Mouse (Mus musculus) midbrain, postnatal 0 days (tissue): ENCODE data around the gene Rnf126. TPM values are rescaled to one million over a fixed set of nuclear protein-coding genes. Genes with fewer than 3 reads are reported as not detected.

Source experiments
- ATAC-seq: fragments of 200-750 bp; cut with Nextera tagmentation; 2 replicates; pipeline ENCODE4 v1.8.0; 2017; ENCODE audit warnings: moderate number of reproducible peaks, mild to moderate bottlenecking, moderate TSS enrichment, moderate library complexity; ENCODE audit not compliant: low FRiP score
- DNase-seq: peaks from one replicate; pipeline ENCODE4 v3.0.0-alpha.2; 2015; ENCODE audit warnings: low spot score
- H3K27ac ChIP-seq: fragments of 300-500 bp; sonication (generic); 2 replicates; pipeline ENCODE4 v1.5.1; 2014; ENCODE audit warnings: low read depth, mild to moderate bottlenecking, low read length, mixed read lengths
- H3K27me3 ChIP-seq: fragments of 300-500 bp; sonication (generic); 2 replicates; pipeline ENCODE4 v1.6.1; 2014; ENCODE audit warnings: low read length, control low read depth, mixed read lengths; ENCODE audit not compliant: insufficient read depth
- H3K36me3 ChIP-seq: fragments of 300-500 bp; sonication (generic); 2 replicates; pipeline ENCODE4 v1.6.1; 2014; ENCODE audit warnings: low read length, control low read depth, mixed read lengths; ENCODE audit not compliant: insufficient read depth
- H3K4me1 ChIP-seq: fragments of 300-500 bp; sonication (generic); 2 replicates; pipeline ENCODE4 v1.6.1; 2014; ENCODE audit warnings: mild to moderate bottlenecking, control low read depth, antibody characterized with exemption, low read length, mixed read lengths; ENCODE audit not compliant: insufficient read depth
- H3K4me2 ChIP-seq: fragments of 300-500 bp; sonication (generic); 2 replicates; pipeline ENCODE4 v1.6.1; 2014; ENCODE audit warnings: low read depth, mild to moderate bottlenecking, low read length, mixed read lengths; ENCODE audit not compliant: poor library complexity, severe bottlenecking
- H3K4me3 ChIP-seq: fragments of 300-500 bp; sonication (generic); 2 replicates; pipeline ENCODE4 v1.5.1; 2014; ENCODE audit warnings: low read depth, mild to moderate bottlenecking, low read length, moderate library complexity
- H3K9ac ChIP-seq: fragments of 300-500 bp; sonication (generic); replicated peaks from 2 replicates; pipeline ENCODE4 v1.6.1; 2014; ENCODE audit warnings: mild to moderate bottlenecking, low read length, moderate library complexity, mixed read lengths; ENCODE audit not compliant: poor library complexity, severe bottlenecking
- H3K9me3 ChIP-seq: fragments of 300-500 bp; sonication (generic); 2 replicates; pipeline ENCODE4 v1.6.1; 2016; ENCODE audit warnings: low read length, control low read depth
- CTCF ChIP-seq: IDR thresholded peaks from 2 replicates; pipeline ENCODE4 v1.5.1; 2016; ENCODE audit warnings: antibody characterized with exemption, mild to moderate bottlenecking
- WGBS: fragments of 180-500 bp; shearing (Covaris S2); extraction: QIAGEN DNeasy Blood & Tissue Kit; methylation state at CpG from one replicate; pipeline ENCODE4 v1.1.7; 2014; 5-methylcytosine and 5-hydroxymethylcytosine counted together
- polyA plus RNA-seq: library from polyadenylated mRNA; unstranded; fragments of >200 nt; fragmentation: Nextera tagmentation; extraction: Ambion mirVana; gene quantifications from 2 replicates; pipeline ENCODE4 v1.2.1, GENCODE M21; 2015
- total RNA-seq: library from RNA; depleted of rRNA; stranded (reverse); fragments of >200 nt; gene quantifications from 2 replicates; pipeline ENCODE4 v1.2.3, GENCODE M21; 2014; rRNA removed

Gene Rnf126
- total and polyA plus RNA-seq, 2 experiments from 2014 or later = 107 to 134 TPM

GRCm38 (mm10) chr10:79712499-79713126 is 54.1 kb downstream of the Rnf126 start:
- TF ChIP-seq CTCF = peak; percentile 79
- WGBS = 13% methylated on average over 4 of the region's 6 CpGs
- DNase-seq = peak; percentile 87
- no peak overlapping the region for H3K9ac ChIP-seq
- H3K27me3 ChIP-seq = no peaks in the 10 kb centered on the region
- H3K4me2 ChIP-seq = no peak overlapping the region
- H3K36me3 ChIP-seq = peaks cover 33% of the 10 kb centered on the region
- no peaks in the 10 kb centered on the region for H3K9me3 ChIP-seq
- H3K27ac ChIP-seq = no peak overlapping the region
- no peak for ATAC-seq
- no peaks in the 10 kb centered on the region; the same call in 1 of the 2 replicates for H3K4me1 ChIP-seq
- no peak overlapping the region for H3K4me3 ChIP-seq

- DNase-seq (no peak), ATAC-seq (no peak)
- peak; percentile 50 for TF ChIP-seq CTCF
- H3K27me3 ChIP-seq = no peaks in the 10 kb centered on the region
- 84% methylated on average over 1 of the region's 1 CpGs for WGBS
- peaks cover 33% of the 10 kb centered on the region for H3K36me3 ChIP-seq
- no peak overlapping the region for H3K9ac ChIP-seq
- no peak overlapping the region for H3K4me3 ChIP-seq
- no peaks in the 10 kb centered on the region; the same call in 1 of the 2 replicates for H3K4me1 ChIP-seq
- no peak overlapping the region for H3K4me2 ChIP-seq
- H3K9me3 ChIP-seq = no peaks in the 10 kb centered on the region
- H3K27ac ChIP-seq = no peak overlapping the region
Observed at GRCm38 (mm10) chr10:79712029-79712428, 54.7 kb downstream of the Rnf126 start.

- Histone ChIP-seq H3K36me3 (peaks cover 37% of the 10 kb centered on the region), H3K9me3 (no peaks in the 10 kb centered on the region), H3K4me1 (peaks cover 11% of the 10 kb centered on the region; the same call in 1 of the 2 replicates), H3K4me3 (no peak overlapping the region), H3K9ac (no peak overlapping the region), H3K27me3 (no peaks in the 10 kb centered on the region), H3K27ac (no peak overlapping the region), H3K4me2 (peak overlapping the region; percentile 18; the same call in 1 of the 2 replicates)
- ATAC-seq (no peak), DNase-seq (no peak)
- no peak for TF ChIP-seq CTCF
- WGBS = 86% methylated on average over 7 of the region's 7 CpGs
Observed at GRCm38 (mm10) chr10:79709307-79709706, 57.4 kb downstream of the Rnf126 start.

- no peak for TF ChIP-seq CTCF
- peaks cover 11% of the 10 kb centered on the region; the same call in 1 of the 2 replicates for H3K4me1 ChIP-seq
Observed at GRCm38 (mm10) chr10:79708668-79709067, 58.1 kb downstream of the Rnf126 start.

More at GRCm38 (mm10) chr10:79708668-79709067, 58.1 kb downstream of the Rnf126 start:
- Histone ChIP-seq H3K9me3 (no peaks in the 10 kb centered on the region), H3K27me3 (no peaks in the 10 kb centered on the region), H3K27ac (no peak overlapping the region), H3K36me3 (peaks cover 37% of the 10 kb centered on the region), H3K4me3 (no peak overlapping the region), H3K4me2 (peak overlapping the region; percentile 18; the same call in 1 of the 2 replicates), H3K9ac (no peak overlapping the region)
- no peak for DNase-seq
- WGBS = 95% methylated on average over 21 of the region's 21 CpGs
- no peak for ATAC-seq

Other genes with a start within 250 kb of the Rnf126 start
Only the 30 nearest of the 34 such genes appear.
- gene Mier2, start 211.8 kb downstream of the Rnf126 start, total RNA-seq = 95.6 and 98.8 TPM in 2 replicates
- gene Mier2, start 211.8 kb downstream of the Rnf126 start, polyA plus RNA-seq = 43.3 and 46.6 TPM in 2 replicates
- gene Theg, start 179.6 kb downstream of the Rnf126 start, total RNA-seq = not detected in 2 replicates
- not detected in 2 replicates for gene Theg, start 179.6 kb downstream of the Rnf126 start, polyA plus RNA-seq
- gene C2cd4c, start 152.9 kb downstream of the Rnf126 start, total RNA-seq = 43.6 and 45.2 TPM in 2 replicates
- gene C2cd4c, start 152.9 kb downstream of the Rnf126 start, polyA plus RNA-seq = 1.7 and 1.8 TPM in 2 replicates
- 74.5 and 78.2 TPM in 2 replicates for gene Shc2, start 129.0 kb downstream of the Rnf126 start, total RNA-seq
- 25.9 and 26.2 TPM in 2 replicates for gene Shc2, start 129.0 kb downstream of the Rnf126 start, polyA plus RNA-seq
- 2.3 TPM in 1 of 2 replicates, not detected in the other for gene Odf3l2, start 121.2 kb downstream of the Rnf126 start, total RNA-seq
- gene Odf3l2, start 121.2 kb downstream of the Rnf126 start, polyA plus RNA-seq = 1.6 and 2.1 TPM in 2 replicates
- gene Madcam1, start 102.4 kb downstream of the Rnf126 start, total RNA-seq = 1.7 and 1.9 TPM in 2 replicates
- gene Madcam1, start 102.4 kb downstream of the Rnf126 start, polyA plus RNA-seq = 1.3 and 1.6 TPM in 2 replicates
- 80.9 and 85.9 TPM in 2 replicates for gene Tpgs1, start 97.6 kb downstream of the Rnf126 start, total RNA-seq
- gene Tpgs1, start 97.6 kb downstream of the Rnf126 start, polyA plus RNA-seq = 139 and 146 TPM in 2 replicates
- gene Cdc34, start 84.8 kb downstream of the Rnf126 start, total RNA-seq = 65.8 and 99.4 TPM in 2 replicates
- gene Cdc34, start 84.8 kb downstream of the Rnf126 start, polyA plus RNA-seq = 72.5 and 75.2 TPM in 2 replicates
- gene Gzmm, start 77.9 kb downstream of the Rnf126 start, total RNA-seq = 0.66 and 0.85 TPM in 2 replicates
- 1.2 and 1.4 TPM in 2 replicates for gene Gzmm, start 77.9 kb downstream of the Rnf126 start, polyA plus RNA-seq
- gene Bsg, start 62.5 kb downstream of the Rnf126 start, total RNA-seq = 1,054 and 1,082 TPM in 2 replicates
- gene Bsg, start 62.5 kb downstream of the Rnf126 start, polyA plus RNA-seq = 1,042 and 1,135 TPM in 2 replicates
- gene Hcn2, start 50.3 kb downstream of the Rnf126 start, total RNA-seq = 60.9 and 66.1 TPM in 2 replicates
- 5.0 TPM in 2 replicates for gene Hcn2, start 50.3 kb downstream of the Rnf126 start, polyA plus RNA-seq
- 42.0 and 43.2 TPM in 2 replicates for gene Polrmt, start 20.4 kb downstream of the Rnf126 start, total RNA-seq
- gene Polrmt, start 20.4 kb downstream of the Rnf126 start, polyA plus RNA-seq = 32.5 and 37.4 TPM in 2 replicates
- 1.7 and 2.2 TPM in 2 replicates for gene Fgf22, start 11.9 kb downstream of the Rnf126 start, total RNA-seq
- 3.1 and 4.0 TPM in 2 replicates for gene Fgf22, start 11.9 kb downstream of the Rnf126 start, polyA plus RNA-seq
- 3.3 and 3.4 TPM in 2 replicates for gene Fstl3, start 10.3 kb upstream of the Rnf126 start, total RNA-seq
- 3.0 and 3.9 TPM in 2 replicates for gene Fstl3, start 10.3 kb upstream of the Rnf126 start, polyA plus RNA-seq
- gene Prss57, start 24.0 kb upstream of the Rnf126 start, total RNA-seq = 1.1 TPM in 1 of 2 replicates, not detected in the other
- gene Prss57, start 24.0 kb upstream of the Rnf126 start, polyA plus RNA-seq = 0.09 and 0.25 TPM in 2 replicates
- gene Palm, start 26.6 kb upstream of the Rnf126 start, total RNA-seq = 161 and 165 TPM in 2 replicates
- 302 and 308 TPM in 2 replicates for gene Palm, start 26.6 kb upstream of the Rnf126 start, polyA plus RNA-seq
- 0.24 TPM in 1 of 2 replicates, not detected in the other for gene Misp, start 54.0 kb upstream of the Rnf126 start, total RNA-seq
- 0.18 and 0.27 TPM in 2 replicates for gene Misp, start 54.0 kb upstream of the Rnf126 start, polyA plus RNA-seq
- gene Ptbp1, start 87.5 kb upstream of the Rnf126 start, total RNA-seq = 114 and 119 TPM in 2 replicates
- gene Ptbp1, start 87.5 kb upstream of the Rnf126 start, polyA plus RNA-seq = 46.2 and 49.7 TPM in 2 replicates
- 5.9 and 7.5 TPM in 2 replicates for gene Prtn3, start 107.5 kb upstream of the Rnf126 start, total RNA-seq
- gene Prtn3, start 107.5 kb upstream of the Rnf126 start, polyA plus RNA-seq = 11.7 and 14.6 TPM in 2 replicates
- 494 and 539 TPM in 2 replicates for gene Plppr3, start 107.7 kb upstream of the Rnf126 start, total RNA-seq
- 350 and 358 TPM in 2 replicates for gene Plppr3, start 107.7 kb upstream of the Rnf126 start, polyA plus RNA-seq
- not detected in 2 replicates for gene Elane, start 119.3 kb upstream of the Rnf126 start, total RNA-seq
- not detected in 2 replicates for gene Elane, start 119.3 kb upstream of the Rnf126 start, polyA plus RNA-seq
- not detected in 2 replicates for gene Cfd, start 123.9 kb upstream of the Rnf126 start, total RNA-seq
- gene Cfd, start 123.9 kb upstream of the Rnf126 start, polyA plus RNA-seq = not detected in 2 replicates
- gene Med16, start 142.0 kb upstream of the Rnf126 start, total RNA-seq = 75.9 and 79.6 TPM in 2 replicates
- gene Med16, start 142.0 kb upstream of the Rnf126 start, polyA plus RNA-seq = 54.9 and 55.3 TPM in 2 replicates
- gene Gm26602, start 143.9 kb upstream of the Rnf126 start, total RNA-seq = not detected in 2 replicates
- 7.4 and 17.3 TPM in 2 replicates for gene Gm26602, start 143.9 kb upstream of the Rnf126 start, polyA plus RNA-seq
- 6.1 and 9.6 TPM in 2 replicates for gene Kiss1r, start 150.0 kb upstream of the Rnf126 start, total RNA-seq
- gene Kiss1r, start 150.0 kb upstream of the Rnf126 start, polyA plus RNA-seq = 4.4 and 5.5 TPM in 2 replicates
- 108 and 118 TPM in 2 replicates for gene R3hdm4, start 154.3 kb upstream of the Rnf126 start, total RNA-seq
- 301 and 323 TPM in 2 replicates for gene R3hdm4, start 154.3 kb upstream of the Rnf126 start, polyA plus RNA-seq
- 9.0 and 9.5 TPM in 2 replicates for gene Arid3a, start 160.1 kb upstream of the Rnf126 start, total RNA-seq
- 3.1 and 3.3 TPM in 2 replicates for gene Arid3a, start 160.1 kb upstream of the Rnf126 start, polyA plus RNA-seq
- 72.6 and 87.6 TPM in 2 replicates for gene Wdr18, start 193.2 kb upstream of the Rnf126 start, total RNA-seq
- gene Wdr18, start 193.2 kb upstream of the Rnf126 start, polyA plus RNA-seq = 102 and 116 TPM in 2 replicates
- gene Grin3b, start 203.8 kb upstream of the Rnf126 start, total RNA-seq = 0.42 and 2.2 TPM in 2 replicates
- gene Grin3b, start 203.8 kb upstream of the Rnf126 start, polyA plus RNA-seq = 0.11 and 0.21 TPM in 2 replicates
- gene Tmem259, start 217.4 kb upstream of the Rnf126 start, total RNA-seq = 134 and 172 TPM in 2 replicates
- 26.2 and 29.3 TPM in 2 replicates for gene Tmem259, start 217.4 kb upstream of the Rnf126 start, polyA plus RNA-seq